Mouse (Mus musculus) midbrain, embryonic 14.5 days (tissue): ENCODE results near the gene Plpp7. TPM values are rescaled to one million over a fixed set of nuclear protein-coding genes. Genes with fewer than 3 reads are reported as not detected.

Source experiments
- ATAC-seq: fragments of 200-750 bp; cut with Nextera tagmentation; 2 replicates; pipeline ENCODE4 v1.8.0; 2017; ENCODE audit warnings: moderate number of reproducible peaks, moderate library complexity; ENCODE audit not compliant: low FRiP score, low TSS enrichment
- DNase-seq: peaks from one replicate; pipeline ENCODE4 v3.0.0-alpha.2; 2015
- H3K27ac ChIP-seq: fragments of 300-500 bp; sonication (generic); replicated peaks from 2 replicates; pipeline ENCODE4 v1.5.1; 2014; ENCODE audit warnings: mild to moderate bottlenecking, low read depth, low read length, moderate library complexity
- H3K27me3 ChIP-seq: fragments of 300-500 bp; sonication (generic); 2 replicates; pipeline ENCODE4 v1.6.1; 2014; ENCODE audit warnings: low read length, control low read depth, mixed read lengths; ENCODE audit not compliant: control insufficient read depth, insufficient read depth
- H3K36me3 ChIP-seq: fragments of 300-500 bp; sonication (generic); 2 replicates; pipeline ENCODE4 v1.6.1; 2014; ENCODE audit warnings: low read length, control low read depth; ENCODE audit not compliant: control insufficient read depth, insufficient read depth
- H3K4me1 ChIP-seq: fragments of 300-500 bp; sonication (generic); 2 replicates; pipeline ENCODE4 v1.6.1; 2014; ENCODE audit warnings: mild to moderate bottlenecking, antibody characterized with exemption, low read length, control low read depth; ENCODE audit not compliant: control insufficient read depth, insufficient read depth
- H3K4me2 ChIP-seq: fragments of 300-500 bp; sonication (generic); 2 replicates; pipeline ENCODE4 v1.6.1; 2014; ENCODE audit warnings: mild to moderate bottlenecking, low read length, moderate library complexity
- H3K4me3 ChIP-seq: fragments of 300-500 bp; sonication (generic); replicated peaks from 2 replicates; pipeline ENCODE4 v1.5.1; 2014; ENCODE audit warnings: low read depth, low read length
- H3K9ac ChIP-seq: fragments of 300-500 bp; sonication (generic); replicated peaks from 2 replicates; pipeline ENCODE4 v1.6.1; 2014; ENCODE audit warnings: mild to moderate bottlenecking, low read length, moderate library complexity
- H3K9me3 ChIP-seq: fragments of 300-500 bp; sonication (generic); 2 replicates; pipeline ENCODE4 v1.6.1; 2016; ENCODE audit warnings: low read length, control low read depth, mixed read lengths; ENCODE audit not compliant: control insufficient read depth
- WGBS: fragments of 180-500 bp; shearing (Covaris S2); extraction: QIAGEN DNeasy Blood & Tissue Kit; methylation state at CpG from one replicate; pipeline ENCODE4 v1.1.7; 2014; 5-methylcytosine and 5-hydroxymethylcytosine counted together
- polyA plus RNA-seq: library from polyadenylated mRNA; unstranded; fragments of >200 nt; fragmentation: Nextera tagmentation; extraction: Ambion mirVana; gene quantifications from 2 replicates; pipeline ENCODE4 v1.2.1, GENCODE M21; 2014

Gene Plpp7
- polyA plus RNA-seq, 1 experiment from 2014 or later, result 21.6 TPM

DNA sequence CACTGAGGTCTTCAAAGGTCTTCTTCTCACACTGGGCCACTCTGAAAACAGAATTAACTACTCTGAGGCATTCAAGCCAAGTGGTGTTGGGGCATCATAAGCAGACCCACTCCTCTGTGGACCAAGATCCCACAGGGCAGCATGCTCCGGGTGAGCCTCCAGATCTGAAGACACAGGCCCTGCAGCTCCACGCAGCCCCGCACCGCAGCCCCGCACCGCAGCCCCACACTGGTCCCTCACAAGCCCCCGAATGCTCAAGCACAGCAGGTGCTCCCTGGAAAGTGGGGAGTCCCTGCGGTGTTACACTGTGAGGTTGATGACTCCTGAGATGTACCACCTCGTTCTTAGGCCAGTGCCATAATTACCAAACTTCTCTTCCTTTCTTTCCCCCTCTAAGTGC lies 37.1 kb upstream of the Plpp7 start:
- 74% methylated on average over 9 of the region's 9 CpGs for WGBS
- no peaks in the 10 kb centered on the region for H3K4me1 ChIP-seq
- H3K27me3 ChIP-seq, result no peaks in the 10 kb centered on the region
- no peak overlapping the region for H3K9ac ChIP-seq
- no peak for DNase-seq
- ATAC-seq, result no peak
- no peaks in the 10 kb centered on the region for H3K9me3 ChIP-seq
- H3K36me3 ChIP-seq, result 0 out of 2 replicates have a peak, but pooled peaks cover 2% of the 10 kb centered on the region
- H3K4me2 ChIP-seq, result no peak overlapping the region
- H3K4me3 ChIP-seq, result no peak overlapping the region
- H3K27ac ChIP-seq, result no peak overlapping the region

DNA sequence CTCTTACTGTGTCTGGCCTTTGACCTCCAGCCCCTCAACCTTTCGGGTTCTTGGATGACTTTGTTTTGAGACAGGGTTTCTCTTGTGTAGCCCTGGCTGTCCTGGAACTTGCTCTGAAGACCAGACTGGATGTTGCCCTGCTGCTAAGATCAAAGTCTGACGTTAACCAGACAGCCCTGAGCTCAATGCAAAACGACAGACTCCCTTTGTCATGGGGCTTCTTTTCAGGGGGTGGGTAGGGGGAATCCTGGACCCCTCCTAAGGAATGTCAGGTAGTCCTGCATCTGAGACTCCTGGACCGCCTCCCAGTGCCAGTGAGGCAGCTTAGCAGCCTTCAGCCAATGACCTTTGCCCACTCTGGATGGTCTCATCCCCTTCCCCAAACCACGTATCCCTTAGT lies 36.6 kb upstream of the Plpp7 start:
- Histone ChIP-seq H3K4me2 (no peak overlapping the region), H3K36me3 (no peaks in the 10 kb centered on the region), H3K9me3 (no peaks in the 10 kb centered on the region), H3K27ac (no peak overlapping the region), H3K4me3 (no peak overlapping the region), H3K27me3 (no peaks in the 10 kb centered on the region), H3K9ac (no peak overlapping the region), H3K4me1 (no peaks in the 10 kb centered on the region)
- ATAC-seq, result no peak
- no peak for DNase-seq
- WGBS, result 34% methylated on average over 5 of the region's 5 CpGs

DNA sequence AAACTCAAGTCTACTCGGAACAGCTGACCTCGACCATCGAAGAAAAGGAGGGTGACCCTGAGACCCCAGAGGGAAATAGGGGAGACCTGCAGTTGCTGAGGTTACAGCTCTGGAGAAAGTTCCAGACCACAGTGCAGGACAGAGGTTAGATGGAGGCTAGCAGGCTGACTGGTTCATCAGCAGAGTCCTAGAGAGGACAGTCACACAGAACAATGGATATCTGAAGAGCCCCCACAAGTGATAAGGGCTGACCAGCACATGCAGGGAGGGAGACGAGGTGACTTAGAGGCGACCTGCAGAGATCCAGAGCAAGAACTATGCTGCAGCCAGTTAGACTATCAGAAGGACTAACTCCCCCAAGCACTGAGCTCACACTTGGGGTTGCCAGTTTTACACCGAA lies 35.7 kb upstream of the Plpp7 start:
- Histone ChIP-seq H3K27ac (no peak overlapping the region), H3K4me3 (no peak overlapping the region), H3K27me3 (no peaks in the 10 kb centered on the region), H3K9me3 (no peaks in the 10 kb centered on the region), H3K4me1 (no peaks in the 10 kb centered on the region), H3K4me2 (no peak overlapping the region), H3K36me3 (no peaks in the 10 kb centered on the region), H3K9ac (no peak overlapping the region)
- no peak for DNase-seq
- 86% methylated on average over 6 of the region's 6 CpGs for WGBS
- ATAC-seq, result no peak

DNA sequence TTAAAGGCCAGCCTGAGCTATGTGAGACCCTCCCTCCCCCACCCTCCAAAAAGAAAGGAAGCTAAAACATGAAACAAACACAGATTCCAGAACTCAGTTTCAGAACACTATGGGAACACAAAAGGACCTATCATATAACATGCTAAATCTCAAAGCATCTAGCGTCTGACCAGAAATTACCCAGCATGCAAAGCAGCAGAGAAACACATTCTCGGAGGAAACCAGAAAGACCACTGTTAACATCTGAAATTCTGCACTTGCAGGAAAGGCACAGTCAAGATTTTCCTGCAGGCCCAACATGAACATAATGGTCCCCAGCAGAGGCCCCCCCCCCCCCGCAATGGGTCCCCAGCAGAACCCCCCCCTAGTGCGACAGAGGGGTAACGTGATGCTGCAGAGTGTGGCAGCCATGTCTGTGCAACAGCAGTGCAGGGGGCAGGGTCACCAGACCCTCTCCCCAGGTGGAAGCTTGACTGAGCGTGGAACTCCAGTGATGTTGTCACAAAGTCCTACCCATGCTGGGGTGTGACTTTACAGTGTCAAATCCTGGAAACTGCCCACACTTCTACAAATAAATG lies 35.0 kb upstream of the Plpp7 start:
- Histone ChIP-seq H3K27ac (no peak overlapping the region), H3K27me3 (no peaks in the 10 kb centered on the region), H3K4me2 (no peak overlapping the region), H3K4me3 (no peak overlapping the region), H3K9me3 (no peaks in the 10 kb centered on the region), H3K4me1 (no peaks in the 10 kb centered on the region), H3K9ac (no peak overlapping the region), H3K36me3 (no peaks in the 10 kb centered on the region)
- DNase-seq (peak; percentile 17), ATAC-seq (no peak)
- 65% methylated on average over 5 of the region's 6 CpGs for WGBS

DNA sequence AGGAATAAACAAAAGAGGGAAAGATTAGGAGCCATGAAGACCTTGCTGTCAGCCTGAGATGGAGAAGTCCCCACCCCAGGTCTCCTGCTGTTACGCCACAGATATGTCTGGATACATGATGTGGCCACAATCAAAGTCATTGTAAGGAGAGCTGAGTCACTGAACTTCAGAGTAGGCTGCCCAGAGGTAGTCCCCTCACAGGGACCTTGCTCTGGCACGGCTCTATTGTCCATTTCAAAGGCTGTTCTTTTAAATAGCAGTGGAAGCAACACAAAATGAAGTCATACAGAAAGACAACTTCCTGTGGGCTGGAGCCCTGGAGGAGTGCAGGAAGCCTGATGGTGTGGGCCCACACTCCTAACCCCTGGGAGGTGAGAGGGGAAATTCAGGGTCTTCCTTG lies 34.1 kb upstream of the Plpp7 start:
- no peaks in the 10 kb centered on the region for H3K4me1 ChIP-seq
- no peak overlapping the region for H3K9ac ChIP-seq
- no peaks in the 10 kb centered on the region for H3K36me3 ChIP-seq
- H3K9me3 ChIP-seq, result no peaks in the 10 kb centered on the region
- 66% methylated on average over 2 of the region's 2 CpGs for WGBS
- no peaks in the 10 kb centered on the region for H3K27me3 ChIP-seq
- no peak overlapping the region for H3K4me3 ChIP-seq
- H3K27ac ChIP-seq, result no peak overlapping the region
- ATAC-seq (no peak), DNase-seq (no peak)
- no peak overlapping the region for H3K4me2 ChIP-seq

DNA sequence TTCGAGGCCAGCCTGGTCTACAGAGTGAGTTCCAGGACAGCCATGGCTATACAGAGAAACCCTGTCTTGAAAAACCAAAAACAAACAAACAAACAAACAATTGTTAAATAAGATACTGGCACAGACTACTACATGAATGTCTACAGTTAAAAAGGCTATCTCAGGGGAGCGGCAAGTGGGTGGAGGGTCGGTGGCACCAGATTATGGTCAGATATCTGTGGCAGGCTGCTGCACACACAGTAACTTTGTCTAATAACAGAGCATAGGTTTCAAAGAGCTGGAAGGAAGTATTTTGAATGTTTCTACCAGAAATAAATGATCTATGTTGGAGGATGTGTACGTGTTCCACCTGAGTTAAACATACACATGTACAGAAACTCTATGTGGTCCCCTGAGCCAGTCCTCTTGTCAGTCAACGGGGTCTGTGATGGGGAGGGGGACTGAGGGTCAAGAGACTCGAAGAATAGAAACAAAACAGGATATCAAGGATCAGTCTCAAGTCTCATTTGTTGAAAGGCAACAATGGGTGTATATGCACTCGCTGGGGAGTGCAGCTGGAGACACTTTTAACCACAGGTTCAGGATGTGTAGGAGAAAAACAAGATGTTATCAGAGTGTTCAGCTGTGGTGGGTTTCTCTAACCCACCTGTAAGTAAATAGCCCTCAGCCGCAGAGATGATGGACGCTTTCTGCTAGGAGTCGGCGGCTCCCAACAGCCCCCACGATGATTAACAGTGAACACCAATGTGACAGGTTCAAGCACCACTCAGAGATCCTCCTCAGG lies 33.4 kb upstream of the Plpp7 start:
- Histone ChIP-seq H3K9ac (no peak overlapping the region), H3K36me3 (no peaks in the 10 kb centered on the region), H3K4me3 (no peak overlapping the region), H3K27ac (no peak overlapping the region), H3K9me3 (no peaks in the 10 kb centered on the region), H3K4me2 (no peak overlapping the region), H3K4me1 (no peaks in the 10 kb centered on the region), H3K27me3 (no peaks in the 10 kb centered on the region)
- WGBS, result 85% methylated on average over 12 of the region's 12 CpGs
- DNase-seq (no peak), ATAC-seq (no peak)

DNA sequence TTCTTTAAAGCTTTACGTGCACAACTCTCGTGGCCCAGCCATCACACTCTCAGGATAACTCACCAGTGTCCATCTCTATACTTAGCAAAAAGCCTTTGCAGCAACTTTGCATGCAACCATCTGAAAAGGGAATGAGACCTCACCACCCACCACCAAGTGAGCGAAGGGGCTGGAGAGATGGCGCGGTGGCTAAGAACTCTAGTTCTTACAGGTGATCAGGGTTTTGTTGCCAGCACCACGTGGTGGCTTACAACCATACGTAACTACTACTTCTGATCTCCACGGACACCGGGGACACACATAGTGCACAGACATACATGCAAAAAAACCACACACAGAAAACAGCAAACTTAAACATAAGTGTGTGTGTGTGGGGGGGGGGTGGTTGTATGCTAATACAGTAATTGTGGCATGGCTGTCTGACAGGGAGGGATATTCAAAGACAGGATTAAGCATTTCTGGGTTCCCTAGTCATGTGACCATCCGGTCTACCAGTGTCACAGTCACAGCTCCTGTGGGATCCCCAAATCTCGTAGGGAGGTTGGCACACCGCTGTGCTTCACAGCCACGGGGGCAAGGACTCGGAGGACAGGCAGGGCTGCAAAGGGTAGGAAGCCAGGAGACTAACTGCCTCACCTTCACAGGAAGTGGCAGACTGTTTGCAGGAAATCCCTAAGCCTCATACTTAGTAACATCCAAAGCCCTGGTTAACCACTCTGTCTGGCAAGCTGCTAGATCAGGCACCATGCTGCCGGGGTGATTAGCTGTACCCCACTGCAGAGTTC lies 32.5 kb upstream of the Plpp7 start:
- Histone ChIP-seq H3K27me3 (no peaks in the 10 kb centered on the region), H3K4me2 (no peak overlapping the region), H3K9me3 (no peaks in the 10 kb centered on the region), H3K4me1 (no peaks in the 10 kb centered on the region), H3K4me3 (no peak overlapping the region), H3K36me3 (no peaks in the 10 kb centered on the region), H3K9ac (no peak overlapping the region), H3K27ac (no peak overlapping the region)
- no peak for DNase-seq
- no peak for ATAC-seq
- WGBS, result 87% methylated on average over 15 of the region's 15 CpGs

DNA sequence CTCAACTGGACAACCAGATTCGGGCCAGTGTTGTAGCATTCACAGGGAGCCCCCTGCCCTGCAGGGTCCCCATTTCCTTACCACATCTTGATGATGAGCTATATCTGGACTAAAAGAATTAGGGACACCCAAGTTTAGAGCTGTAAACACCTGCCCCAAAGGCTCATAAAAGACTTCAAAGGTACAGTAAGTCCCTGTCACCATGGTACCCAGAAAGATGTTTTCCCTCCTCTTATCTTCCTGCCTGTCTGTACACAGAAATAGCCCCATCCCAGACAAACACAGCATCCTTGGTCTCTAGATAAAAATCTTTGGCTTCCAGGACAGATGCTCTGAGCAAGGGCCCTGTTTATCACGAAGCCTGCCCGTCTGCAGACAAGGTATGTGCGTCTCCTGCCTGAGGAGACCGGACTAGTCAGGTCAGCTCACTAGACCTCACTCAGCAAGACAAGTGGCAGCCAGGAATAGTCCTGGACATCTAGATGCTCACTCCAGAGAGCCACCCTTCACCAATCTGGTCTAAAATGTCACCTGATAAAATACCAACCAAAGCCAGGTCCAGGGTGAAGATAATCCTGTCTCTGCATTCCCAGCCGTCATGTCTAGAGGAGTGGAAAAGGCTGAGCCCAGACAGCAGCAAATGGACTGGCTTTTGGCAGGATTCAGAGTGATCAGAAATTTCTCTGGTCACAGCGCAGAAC lies 31.7 kb upstream of the Plpp7 start:
- Histone ChIP-seq H3K27ac (no peak overlapping the region), H3K9me3 (no peaks in the 10 kb centered on the region), H3K9ac (no peak overlapping the region), H3K4me3 (no peak overlapping the region), H3K36me3 (no peaks in the 10 kb centered on the region), H3K4me2 (no peak overlapping the region), H3K27me3 (no peaks in the 10 kb centered on the region), H3K4me1 (no peaks in the 10 kb centered on the region)
- DNase-seq (no peak), ATAC-seq (no peak)
- WGBS, result 80% methylated on average over 7 of the region's 7 CpGs
